Mouse (Mus musculus): ENCODE data around the gene Grip1.

- TF ChIP-seq CTCF (IDR thresholded peaks at IDR 0.05; ENCODE audit: low read depth, low read length) (no peak), POLR2A (IDR thresholded peaks at IDR 0.05; ENCODE audit: extremely low read depth, insufficient read depth, low read length) (no peak)
Measured at GRCm38 (mm10) chr10:119845705-119846410, 392.2 kb downstream of the Grip1 start.

All from liver, adult 2 months (tissue).